Mouse (Mus musculus): Measurements from ENCODE around the gene Itsn1.

Itsn1 gene

GRCm38 (mm10) chr16:91873695-91874094 lies 144.6 kb downstream of the Itsn1 start:
- no peak for DNase-seq (ENCODE audit: low read depth)

- no peak for DNase-seq (ENCODE audit: low read depth)
Observed at GRCm38 (mm10) chr16:91875567-91876344, 146.7 kb downstream of the Itsn1 start.

GRCm38 (mm10) chr16:91876457-91876856 lies 147.4 kb downstream of the Itsn1 start:
- no peak for DNase-seq (ENCODE audit: low read depth)

- DNase-seq (ENCODE audit: low read depth) = no peak
Observed at GRCm38 (mm10) chr16:91879101-91879500, 150.0 kb downstream of the Itsn1 start.

- DNase-seq (ENCODE audit: low read depth) = no peak
Observed at GRCm38 (mm10) chr16:91880869-91881767, 152.0 kb downstream of the Itsn1 start.

GRCm38 (mm10) chr16:91882168-91882859 lies 153.2 kb downstream of the Itsn1 start:
- no peak for DNase-seq (ENCODE audit: low read depth)

- no peak for DNase-seq (ENCODE audit: low read depth)
Observed at GRCm38 (mm10) chr16:91883636-91884035, 154.6 kb downstream of the Itsn1 start.

- peak; percentile 74 for DNase-seq (ENCODE audit: low read depth)
Observed at GRCm38 (mm10) chr16:91884196-91884595, 155.1 kb downstream of the Itsn1 start.

GRCm38 (mm10) chr16:91885389-91886122 lies 156.5 kb downstream of the Itsn1 start:
- DNase-seq (ENCODE audit: low read depth) = peak; percentile 64

GRCm38 (mm10) chr16:91888368-91888767 lies 159.3 kb downstream of the Itsn1 start:
- DNase-seq (ENCODE audit: low read depth) = no peak

GRCm38 (mm10) chr16:91889831-91890230 lies 160.8 kb downstream of the Itsn1 start:
- DNase-seq (ENCODE audit: low read depth) = no peak

GRCm38 (mm10) chr16:91891218-91891617 lies 162.1 kb downstream of the Itsn1 start:
- no peak for DNase-seq (ENCODE audit: low read depth)

GRCm38 (mm10) chr16:91896426-91896830 lies 167.3 kb downstream of the Itsn1 start:
- no peak for DNase-seq (ENCODE audit: low read depth)

- no peak for DNase-seq (ENCODE audit: low read depth)
Observed at GRCm38 (mm10) chr16:91898850-91899848, 170.1 kb downstream of the Itsn1 start.

- DNase-seq (ENCODE audit: low read depth) = no peak
Observed at GRCm38 (mm10) chr16:91900274-91900673, 171.2 kb downstream of the Itsn1 start.

- DNase-seq (ENCODE audit: low read depth) = no peak
Observed at GRCm38 (mm10) chr16:91903801-91904506, 174.9 kb downstream of the Itsn1 start.

- DNase-seq (ENCODE audit: low read depth) = no peak
Observed at GRCm38 (mm10) chr16:91905127-91905860, 176.2 kb downstream of the Itsn1 start.

GRCm38 (mm10) chr16:91905987-91906386 lies 176.9 kb downstream of the Itsn1 start:
- no peak for DNase-seq (ENCODE audit: low read depth)

GRCm38 (mm10) chr16:91906672-91907071 lies 177.6 kb downstream of the Itsn1 start:
- no peak for DNase-seq (ENCODE audit: low read depth)
